Comparison of ENCODE assay signal across 29 mouse cellular contexts in genomic region chr6:70838532-70838931, GRCm38 (mm10). TPM values are rescaled to one million over a fixed set of nuclear protein-coding genes. Genes with fewer than 3 reads are reported as not detected.
DNase-seq lines count a peak whose midpoint lies in the region; ATAC-seq and TF ChIP-seq lines count a peak whose summit lies in the region.
"Had no signal": no experiment of that assay in that cellular context is flagged by ENCODE, and none has a peak within 500 bp of the region (broad histone marks: within the 10 kb centered on the region; RNA-seq: fewer than 3 reads in every experiment).

No protein-coding gene starts in this region.

- no peak overlapping the region for H3K4me3 ChIP-seq in kidney, adult 2 months (ENCODE audit: insufficient read depth, low read depth, low read length)
- no peak overlapping the region for H3K4me3 ChIP-seq in intestine, embryonic 16.5 days (ENCODE audit: low read length)
- H3K4me3 ChIP-seq: embryonic facial prominence, embryonic 10.5 days; embryonic facial prominence, embryonic 15.5 days; forebrain, embryonic 12.5 days; heart, adult 2 months; heart, embryonic 12.5 days; hindbrain, embryonic 10.5 days; hindbrain, embryonic 15.5 days; limb, embryonic 13.5 days; liver, embryonic 13.5 days; midbrain, embryonic 12.5 days had no signal

- no peaks in the 10 kb centered on the region for H3K27me3 ChIP-seq in kidney, adult 2 months (replicated peaks; ENCODE audit: control insufficient read depth, insufficient read depth, low read length)
- H3K27me3 ChIP-seq in intestine, embryonic 16.5 days (replicated peaks; ENCODE audit: control insufficient read depth, insufficient read depth, low read length), result no peaks in the 10 kb centered on the region
- H3K27me3 ChIP-seq: embryonic facial prominence, embryonic 15.5 days; forebrain, embryonic 12.5 days; heart, embryonic 12.5 days; hindbrain, embryonic 15.5 days; limb, embryonic 13.5 days; liver, embryonic 13.5 days; midbrain, embryonic 12.5 days had no signal

- TF ChIP-seq CTCF in kidney, adult 2 months (conservative IDR thresholded peaks at IDR 0.05; ENCODE audit: insufficient read depth, insufficient read length, low read depth, low read length), result no peak

- H3K9ac ChIP-seq in intestine, embryonic 16.5 days (ENCODE audit: low read depth, low read length), result no peak overlapping the region
- H3K9ac ChIP-seq: embryonic facial prominence, embryonic 15.5 days; forebrain, embryonic 12.5 days; forebrain, postnatal 0 days; heart, embryonic 12.5 days; hindbrain, embryonic 15.5 days; limb, embryonic 13.5 days; liver, embryonic 13.5 days; midbrain, embryonic 12.5 days had no signal

- H3K4me1 ChIP-seq in kidney, adult 2 months (ENCODE audit: control insufficient read depth, insufficient read depth, low read length), result peaks cover 6% of the 10 kb centered on the region; the same call in 1 of the 2 replicates
- 0 out of 2 replicates have a peak, but pooled peaks cover 5% of the 10 kb centered on the region for H3K4me1 ChIP-seq in intestine, embryonic 16.5 days (ENCODE audit: control insufficient read depth, insufficient read depth, low read length)

- H3K27ac ChIP-seq in kidney, adult 2 months (ENCODE audit: insufficient read depth, low read depth, low read length), result no peak overlapping the region
- no peak overlapping the region for H3K27ac ChIP-seq in intestine, embryonic 16.5 days (ENCODE audit: low read length)
- H3K27ac ChIP-seq: embryonic facial prominence, embryonic 10.5 days; embryonic facial prominence, embryonic 15.5 days; forebrain, embryonic 12.5 days; heart, adult 2 months; hindbrain, embryonic 10.5 days; hindbrain, embryonic 15.5 days; limb, embryonic 13.5 days; liver, embryonic 13.5 days; midbrain, embryonic 12.5 days had no signal

- no peaks in the 10 kb centered on the region for H3K36me3 ChIP-seq in kidney, adult 2 months (ENCODE audit: control insufficient read depth, insufficient read depth, low read length)
- H3K36me3 ChIP-seq in intestine, embryonic 16.5 days (ENCODE audit: control insufficient read depth, insufficient read depth, low read length), result no peaks in the 10 kb centered on the region
- H3K36me3 ChIP-seq: embryonic facial prominence, embryonic 10.5 days; embryonic facial prominence, embryonic 15.5 days; forebrain, embryonic 12.5 days; heart, embryonic 12.5 days; hindbrain, embryonic 10.5 days; hindbrain, embryonic 15.5 days; limb, embryonic 13.5 days; liver, embryonic 13.5 days; midbrain, embryonic 12.5 days had no signal

- DNase-seq in kidney, postnatal 10 days, result peak; percentile 26
- no peak for DNase-seq in kidney, adult 2 months
- peak; percentile 19 for DNase-seq in lung, postnatal 36 days
- no peak for DNase-seq in lung, postnatal 4 days
- DNase-seq in ES-CJ7 (ENCODE audit: low read depth, low spot score), result peak; percentile 14
- DNase-seq in Muller cell, postnatal 12 days (ENCODE audit: inconsistent ontology term), result no peak
- DNase-seq: adrenal gland, adult 2 months; adrenal gland, postnatal 36 days; cerebellum, adult 18-20 months; cerebellum, postnatal 14 days; forebrain, postnatal 0 days; heart, adult 2 months; heart, postnatal 10 days; liver, embryonic 13.5 days; lung, postnatal 14 days; right cerebral cortex, adult 18-20 months; thymus, postnatal 25 days had no signal

- no peaks in the 10 kb centered on the region for H3K9me3 ChIP-seq in intestine, embryonic 16.5 days (ENCODE audit: control insufficient read depth, low read length)
- H3K9me3 ChIP-seq: embryonic facial prominence, embryonic 10.5 days; embryonic facial prominence, embryonic 15.5 days; forebrain, embryonic 12.5 days; heart, embryonic 12.5 days; hindbrain, embryonic 10.5 days; hindbrain, embryonic 15.5 days; limb, embryonic 13.5 days; liver, embryonic 13.5 days; midbrain, embryonic 12.5 days had no signal

- H3K4me2 ChIP-seq in intestine, embryonic 16.5 days (ENCODE audit: low read depth, low read length), result no peak overlapping the region
- H3K4me2 ChIP-seq: embryonic facial prominence, embryonic 15.5 days; forebrain, embryonic 12.5 days; heart, embryonic 12.5 days; hindbrain, embryonic 15.5 days; limb, embryonic 13.5 days; liver, embryonic 13.5 days; midbrain, embryonic 12.5 days had no signal

- WGBS in kidney, adult 2 months, result 56% methylated on average over 3 of the region's 3 CpGs
- WGBS in intestine, embryonic 16.5 days, result 28% methylated on average over 3 of the region's 3 CpGs

- TF ChIP-seq POLR2A in kidney, adult 2 months (IDR thresholded peaks at IDR 0.05; ENCODE audit: low read depth, low read length), result no peak

- ATAC-seq in intestine, embryonic 16.5 days, result peak; percentile 38; the same call in 1 of the 2 replicates
- ATAC-seq: activated CD4-positive, CD25-positive, alpha-beta regulatory T cell, adult 4 months; CD4-positive, CD25-positive, alpha-beta regulatory T cell, adult 4 months; forebrain, postnatal 0 days; inflammation-experienced regulatory T-cells, adult 6 months had no signal

RNA-seq across cellular contexts. Expression of gene Eif2ak3, which starts 5.8 kb away (rescaled TPM):
- polyA plus RNA-seq in kidney, adult 2 months (2012; rRNA removed), result 14.4 TPM in 2 replicates
- 6.6 and 9.8 TPM in 2 replicates for polyA plus RNA-seq in intestine, embryonic 16.5 days (2015; fragmentation: Nextera tagmentation; extraction: Ambion mirVana)

RNA-seq across cellular contexts. Expression of gene Rpia, which starts 46.5 kb away (rescaled TPM):
- polyA plus RNA-seq in kidney, adult 2 months (2012; rRNA removed), result 10.2 and 15.0 TPM in 2 replicates
- 4.1 and 4.7 TPM in 2 replicates for polyA plus RNA-seq in intestine, embryonic 16.5 days (2015; fragmentation: Nextera tagmentation; extraction: Ambion mirVana)

Comparison
In these comparisons a context has a peak if more than half of its experiments do, and no peak if none do; other contexts are left out.
1. DNase-seq: peak in kidney, postnatal 10 days (single experiment), lung, postnatal 36 days (single experiment) and ES-CJ7 (single experiment); none in kidney, adult 2 months (single experiment), lung, postnatal 4 days (0 of 2) and Muller cell, postnatal 12 days (single experiment).